Mouse (Mus musculus) midbrain, embryonic 11.5 days (tissue): ENCODE measurements around the gene Ddx50. TPM values are rescaled to one million over a fixed set of nuclear protein-coding genes. Genes with fewer than 3 reads are reported as not detected.
A peak's percentile ranks its signal among the peaks of the same experiment; 100 is the strongest.

ENCODE experiments used
- ATAC-seq: fragments of 200-750 bp; cut with Nextera tagmentation; 2 replicates; pipeline ENCODE4 v1.8.0; 2017; ENCODE audit warnings: moderate TSS enrichment, moderate library complexity; ENCODE audit not compliant: low FRiP score
- DNase-seq: peaks from one replicate; pipeline ENCODE4 v3.0.0; 2015; ENCODE audit warnings: low spot score; ENCODE audit errors: missing footprints
- H3K27ac ChIP-seq: fragments of 300-500 bp; sonication (generic); 2 replicates; pipeline ENCODE4 v1.5.1; 2014; ENCODE audit warnings: low read depth, low read length
- H3K27me3 ChIP-seq: fragments of 300-500 bp; sonication (generic); 2 replicates; pipeline ENCODE4 v1.6.1; 2014; ENCODE audit warnings: mild to moderate bottlenecking, low read length, moderate library complexity, mixed read lengths; ENCODE audit not compliant: control insufficient read depth, insufficient read depth
- H3K36me3 ChIP-seq: fragments of 300-500 bp; sonication (generic); 2 replicates; pipeline ENCODE4 v1.6.1; 2014; ENCODE audit warnings: mild to moderate bottlenecking, low read length, moderate library complexity, mixed read lengths; ENCODE audit not compliant: control insufficient read depth, insufficient read depth
- H3K4me1 ChIP-seq: fragments of 300-500 bp; sonication (generic); 2 replicates; pipeline ENCODE4 v1.6.1; 2014; ENCODE audit warnings: low read length; ENCODE audit not compliant: control insufficient read depth, insufficient read depth
- H3K4me2 ChIP-seq: fragments of 300-500 bp; sonication (generic); 2 replicates; pipeline ENCODE4 v1.6.1; 2014; ENCODE audit warnings: mild to moderate bottlenecking, moderate library complexity
- H3K4me3 ChIP-seq: fragments of 300-500 bp; sonication (generic); 2 replicates; pipeline ENCODE4 v1.5.1; 2014; ENCODE audit warnings: low read depth, low read length
- H3K9ac ChIP-seq: fragments of 300-500 bp; sonication (generic); 2 replicates; pipeline ENCODE4 v1.6.1; 2014; ENCODE audit warnings: low read length
- H3K9me3 ChIP-seq: fragments of 300-500 bp; sonication (generic); 2 replicates; pipeline ENCODE4 v1.6.1; 2016; ENCODE audit warnings: low read length; ENCODE audit not compliant: control insufficient read depth
- WGBS: fragments of 180-500 bp; shearing (Covaris S2); extraction: QIAGEN DNeasy Blood & Tissue Kit; methylation state at CpG from one replicate; pipeline ENCODE4 v1.1.7; 2014; 5-methylcytosine and 5-hydroxymethylcytosine counted together
- polyA plus RNA-seq: library from polyadenylated mRNA; unstranded; fragments of >200 nt; fragmentation: Nextera tagmentation; extraction: Ambion mirVana; gene quantifications from 2 replicates; pipeline ENCODE4 v1.2.1, GENCODE M21; 2014

The Ddx50 gene
- polyA plus RNA-seq, 1 experiment from 2014 or later = 127 TPM

DNA sequence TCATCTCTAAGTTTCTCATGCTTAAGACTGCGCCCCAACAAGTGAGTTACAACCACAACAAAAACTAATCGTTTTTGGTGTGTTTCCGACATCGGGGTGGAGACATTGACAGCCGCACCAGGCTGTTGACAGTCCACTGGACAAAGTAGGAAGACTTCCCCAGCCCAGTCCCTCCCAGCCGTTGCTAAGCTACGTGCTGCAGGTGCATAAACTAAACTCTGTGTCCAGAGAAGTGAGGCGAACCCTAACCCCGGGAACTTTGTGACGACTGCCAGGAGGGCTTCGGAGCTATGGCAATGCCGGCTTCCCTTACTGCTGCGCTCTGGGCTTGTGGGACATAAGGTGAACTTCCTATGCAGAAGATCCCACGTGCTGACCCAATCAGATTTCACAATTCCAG is 18.2 kb upstream of the Ddx50 start:
- Histone ChIP-seq H3K4me3 (no peak overlapping the region), H3K4me1 (no peaks in the 10 kb centered on the region), H3K9ac (no peak overlapping the region), H3K36me3 (no peaks in the 10 kb centered on the region), H3K9me3 (no peaks in the 10 kb centered on the region), H3K4me2 (no peak overlapping the region), H3K27me3 (no peaks in the 10 kb centered on the region), H3K27ac (no peak overlapping the region)
- no peak for ATAC-seq
- no peak for DNase-seq
- WGBS = 85% methylated on average over 14 of the region's 14 CpGs

DNA sequence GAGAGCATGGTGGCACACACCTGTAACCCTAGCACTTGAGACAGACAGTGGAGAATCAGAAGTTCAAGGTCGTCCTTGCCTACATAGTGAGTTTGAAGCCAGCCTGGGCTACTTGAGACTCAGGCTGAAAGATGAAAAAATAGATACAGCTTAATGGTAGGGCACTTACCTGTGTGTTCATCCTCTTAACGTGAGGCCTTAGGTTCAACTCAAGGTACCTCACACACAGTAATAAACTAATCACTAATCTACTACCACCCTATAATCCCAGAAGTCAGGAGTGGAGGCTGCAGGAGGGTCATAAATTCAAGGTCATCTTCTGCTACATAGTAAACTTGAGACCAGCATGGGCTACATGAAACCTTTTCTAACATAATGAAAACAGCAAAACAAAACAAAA is 17.4 kb upstream of the Ddx50 start:
- Histone ChIP-seq H3K4me1 (no peaks in the 10 kb centered on the region), H3K27ac (no peak overlapping the region), H3K9me3 (no peaks in the 10 kb centered on the region), H3K4me3 (no peak overlapping the region), H3K36me3 (no peaks in the 10 kb centered on the region), H3K4me2 (no peak overlapping the region), H3K27me3 (no peaks in the 10 kb centered on the region), H3K9ac (no peak overlapping the region)
- ATAC-seq (no peak), DNase-seq (no peak)
- 77% methylated on average over 2 of the region's 2 CpGs for WGBS

DNA sequence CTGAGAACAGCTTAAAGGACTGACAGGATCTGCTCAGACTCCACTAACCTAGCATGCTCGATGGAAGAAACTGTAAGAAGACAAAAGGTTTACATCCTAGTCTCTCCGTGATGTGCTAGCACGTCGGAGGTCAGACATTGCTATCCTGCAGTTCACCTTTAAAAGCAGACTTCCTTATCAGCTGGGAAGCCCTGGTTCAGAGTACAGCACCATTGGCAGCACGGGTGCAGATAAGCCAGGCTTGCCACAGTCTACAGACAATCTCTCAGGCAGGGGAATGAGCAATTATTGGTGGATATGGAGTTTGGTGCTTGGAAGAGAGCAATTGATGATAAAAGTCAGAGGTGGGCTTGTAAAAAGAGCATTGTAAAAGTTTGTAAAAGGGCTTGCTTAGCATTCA is 17.0 kb upstream of the Ddx50 start:
- ATAC-seq (no peak), DNase-seq (no peak)
- H3K9ac ChIP-seq = no peak overlapping the region
- WGBS = 86% methylated on average over 5 of the region's 5 CpGs
- H3K27ac ChIP-seq = no peak overlapping the region
- no peaks in the 10 kb centered on the region for H3K4me1 ChIP-seq
- no peaks in the 10 kb centered on the region for H3K27me3 ChIP-seq
- H3K36me3 ChIP-seq = no peaks in the 10 kb centered on the region
- H3K4me3 ChIP-seq = no peak overlapping the region
- no peaks in the 10 kb centered on the region for H3K9me3 ChIP-seq
- no peak overlapping the region for H3K4me2 ChIP-seq

DNA sequence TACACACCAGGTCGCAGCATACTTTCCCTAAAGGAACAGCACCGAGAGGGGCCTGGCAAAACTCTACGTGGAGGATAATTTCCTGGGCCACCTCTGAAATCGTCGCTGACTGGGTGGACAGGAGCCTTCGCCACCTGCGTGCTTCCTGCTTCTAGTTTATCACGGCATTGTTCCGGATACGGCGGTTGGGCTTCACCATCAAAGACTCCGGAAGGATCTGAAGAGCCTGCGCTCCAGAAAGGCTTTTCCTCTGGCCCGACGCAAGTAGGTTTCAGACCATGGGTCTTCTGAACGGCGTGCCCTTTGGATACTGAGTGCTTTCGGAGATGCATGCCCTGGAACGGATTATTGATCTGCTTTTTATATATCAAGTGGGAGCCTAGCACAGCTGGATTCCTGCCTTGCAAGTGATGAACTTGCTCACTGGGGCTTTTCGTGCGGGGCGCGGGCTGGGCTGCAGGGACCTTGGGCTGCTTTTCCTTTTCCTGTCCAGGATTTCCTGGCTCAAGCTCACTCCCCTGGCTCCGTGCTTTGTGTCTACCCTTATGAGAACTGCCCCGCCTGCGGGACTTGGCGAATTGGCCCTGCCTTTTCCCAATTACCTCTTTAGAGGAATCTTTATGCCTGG is 14.1 kb upstream of the Ddx50 start:
- DNase-seq = no peak
- Histone ChIP-seq H3K9ac (no peak overlapping the region), H3K4me3 (no peak overlapping the region), H3K27me3 (no peaks in the 10 kb centered on the region), H3K4me1 (no peaks in the 10 kb centered on the region), H3K9me3 (no peaks in the 10 kb centered on the region), H3K36me3 (no peaks in the 10 kb centered on the region), H3K4me2 (no peak overlapping the region), H3K27ac (no peak overlapping the region)
- ATAC-seq = no peak
- WGBS = 68% methylated on average over 27 of the region's 27 CpGs

DNA sequence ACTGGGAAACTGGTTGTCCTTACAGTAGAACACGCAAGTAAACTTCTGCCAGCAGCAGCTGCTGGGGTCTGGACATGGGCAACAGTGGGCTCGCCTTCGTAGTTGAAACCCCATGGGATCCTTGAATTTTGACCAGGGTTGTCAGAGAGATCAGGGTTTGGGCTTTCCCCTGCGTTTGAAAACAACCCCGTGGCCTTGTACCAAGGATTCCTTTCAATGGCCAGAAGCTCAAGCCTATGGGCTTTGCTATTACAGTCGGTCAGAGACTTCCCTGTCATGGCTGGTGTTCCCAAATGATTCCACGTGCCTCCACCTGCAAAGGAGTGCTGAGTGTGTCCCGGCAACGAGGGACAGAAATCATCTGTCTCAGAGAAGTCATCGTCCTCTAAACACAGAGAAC is 13.2 kb upstream of the Ddx50 start:
- Histone ChIP-seq H3K4me2 (no peak overlapping the region), H3K27ac (no peak overlapping the region), H3K4me3 (no peak overlapping the region), H3K36me3 (no peaks in the 10 kb centered on the region), H3K9me3 (no peaks in the 10 kb centered on the region), H3K27me3 (no peaks in the 10 kb centered on the region), H3K4me1 (no peaks in the 10 kb centered on the region), H3K9ac (no peak overlapping the region)
- WGBS = 87% methylated on average over 10 of the region's 10 CpGs
- DNase-seq (no peak), ATAC-seq (no peak)

DNA sequence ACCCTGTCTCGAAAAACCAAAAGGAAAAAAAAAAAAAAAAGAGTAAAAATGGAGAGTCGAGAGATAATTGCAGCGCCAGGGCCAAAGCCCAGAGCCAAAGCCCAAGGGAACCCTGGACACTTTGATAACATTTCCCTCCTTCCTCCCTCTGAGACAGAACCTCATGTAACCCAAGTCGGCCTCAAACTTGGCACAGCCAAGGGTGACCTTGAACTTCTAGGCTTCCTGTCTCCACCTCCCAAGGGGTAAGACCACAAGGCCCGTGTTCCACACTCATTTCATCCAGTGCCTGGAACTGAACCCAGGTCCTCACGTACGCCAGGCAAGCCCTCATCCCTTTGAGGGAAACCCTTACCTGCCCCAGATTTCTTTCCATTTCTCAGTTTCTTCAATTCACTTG is 5.7 kb upstream of the Ddx50 start:
- no peak overlapping the region for H3K4me2 ChIP-seq
- ATAC-seq = no peak
- H3K36me3 ChIP-seq = no peaks in the 10 kb centered on the region
- H3K27ac ChIP-seq = no peak overlapping the region
- no peaks in the 10 kb centered on the region for H3K27me3 ChIP-seq
- no peak overlapping the region for H3K9ac ChIP-seq
- H3K9me3 ChIP-seq = no peaks in the 10 kb centered on the region
- H3K4me3 ChIP-seq = no peak overlapping the region
- peaks cover 4% of the 10 kb centered on the region for H3K4me1 ChIP-seq
- no peak for DNase-seq
- WGBS = 90% methylated on average over 7 of the region's 7 CpGs

DNA sequence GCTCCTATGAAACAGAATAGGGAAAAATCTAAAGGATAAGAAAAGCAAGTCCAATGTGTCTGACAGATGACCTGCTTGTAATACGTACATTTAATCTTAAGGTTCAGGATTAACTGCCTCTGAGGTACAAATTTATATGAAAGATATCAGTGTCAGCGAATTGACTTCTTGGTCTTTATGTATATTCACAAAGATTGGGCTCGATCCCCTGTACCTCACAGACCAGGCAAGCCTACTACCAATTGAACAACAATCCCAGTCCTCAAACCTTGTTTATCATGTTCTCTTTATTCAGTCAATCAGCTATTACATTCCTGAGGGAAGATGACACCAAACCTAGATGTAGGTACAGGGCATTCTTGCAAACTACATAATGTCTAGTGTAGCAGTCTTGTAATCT is 943 bp upstream of the Ddx50 start:
- DNase-seq (peak; percentile 91), ATAC-seq (no peak)
- no peaks in the 10 kb centered on the region for H3K9me3 ChIP-seq
- H3K9ac ChIP-seq = peak overlapping the region; percentile 92
- 27% methylated on average over 3 of the region's 3 CpGs for WGBS
- H3K4me1 ChIP-seq = peaks cover 13% of the 10 kb centered on the region
- no peaks in the 10 kb centered on the region for H3K27me3 ChIP-seq
- no peaks in the 10 kb centered on the region for H3K36me3 ChIP-seq
- H3K4me3 ChIP-seq = peak overlapping the region; percentile 89
- peak overlapping the region; percentile 77 for H3K27ac ChIP-seq
- H3K4me2 ChIP-seq = peak overlapping the region; percentile 75

DNA sequence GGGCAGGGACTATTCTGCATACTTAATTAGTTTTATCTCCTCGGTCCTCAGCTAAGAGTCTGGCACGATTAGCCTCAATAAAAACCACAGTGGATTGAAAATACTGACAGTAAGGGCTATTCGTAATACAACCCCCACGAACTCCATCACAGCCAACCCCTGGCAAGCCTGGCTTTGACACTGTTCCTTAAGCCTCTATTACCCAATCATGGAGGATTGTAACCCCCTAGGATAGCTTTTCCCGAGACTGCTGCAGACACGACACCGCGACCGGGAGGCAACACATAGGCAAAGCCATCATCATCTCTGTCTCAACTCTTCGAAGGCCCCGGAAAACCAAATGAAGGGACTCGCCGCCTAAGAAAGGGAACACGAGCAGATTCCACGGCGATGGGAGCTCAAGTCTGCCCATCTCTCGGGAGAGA is 648 bp downstream of the Ddx50 start:
- H3K9me3 ChIP-seq = no peaks in the 10 kb centered on the region
- H3K4me3 ChIP-seq = peak overlapping the region; percentile 89
- peak overlapping the region; percentile 75 for H3K4me2 ChIP-seq
- no peaks in the 10 kb centered on the region for H3K36me3 ChIP-seq
- peak overlapping the region; percentile 76 for H3K27ac ChIP-seq
- WGBS = under 1% methylated on average over 17 of the region's 17 CpGs
- H3K27me3 ChIP-seq = no peaks in the 10 kb centered on the region
- H3K4me1 ChIP-seq = peaks cover 13% of the 10 kb centered on the region
- H3K9ac ChIP-seq = peak overlapping the region; percentile 92
- DNase-seq (no peak), ATAC-seq (no peak)

DNA sequence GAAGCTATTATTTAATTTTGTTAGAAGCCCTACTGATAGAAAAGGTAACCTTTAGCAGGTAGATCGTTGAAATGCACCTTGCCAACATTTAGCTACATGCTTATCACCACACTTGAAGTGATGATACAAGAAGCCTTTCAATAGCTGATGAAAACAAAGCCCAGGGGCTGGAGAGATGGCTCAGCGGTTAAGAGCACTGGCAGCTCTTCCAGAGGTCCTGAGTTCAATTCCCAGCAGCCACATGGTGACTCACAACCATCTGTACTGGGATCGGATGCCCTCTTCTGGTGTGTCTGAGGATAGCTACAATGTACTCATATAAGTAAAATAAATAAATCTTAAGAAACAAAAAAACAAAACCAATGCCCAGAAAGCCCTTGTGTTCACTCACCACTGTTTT is 46.9 kb downstream of the Ddx50 start:
- Histone ChIP-seq H3K4me1 (0 out of 2 replicates have a peak, but pooled peaks cover 5% of the 10 kb centered on the region), H3K4me3 (no peak overlapping the region), H3K36me3 (no peaks in the 10 kb centered on the region), H3K27me3 (no peaks in the 10 kb centered on the region), H3K9ac (no peak overlapping the region), H3K9me3 (no peaks in the 10 kb centered on the region), H3K4me2 (no peak overlapping the region), H3K27ac (no peak overlapping the region)
- DNase-seq (no peak), ATAC-seq (no peak)
- 88% methylated on average over 3 of the region's 3 CpGs for WGBS
